Mouse (Mus musculus) E14TG2a.4 (cell line): ENCODE results near the gene St6galnac3.

Source experiments
- H3K27me3 ChIP-seq: 2 replicates; pipeline ENCODE4 v1.6.1; 2014; ENCODE audit warnings: low read length, control low read depth; ENCODE audit not compliant: insufficient read depth
- H3K36me3 ChIP-seq: 2 replicates; pipeline ENCODE4 v1.6.1; 2014; ENCODE audit warnings: low read length, control low read depth; ENCODE audit not compliant: insufficient read depth
- H3K4me1 ChIP-seq: replicated peaks from 2 replicates; pipeline ENCODE4 v1.6.1; 2014; ENCODE audit warnings: low read depth, low read length, control low read depth
- H3K4me3 ChIP-seq: replicated peaks from 2 replicates; pipeline ENCODE4 v1.5.1; 2014; ENCODE audit warnings: mild to moderate bottlenecking, low read length
- H3K9me3 ChIP-seq: 2 replicates; pipeline ENCODE4 v1.6.1; 2014; ENCODE audit warnings: low read length, control low read depth
- CTCF ChIP-seq: conservative IDR thresholded peaks from 2 replicates; pipeline ENCODE4 v1.5.1; 2014; ENCODE audit warnings: low read length
- NANOG ChIP-seq: IDR thresholded peaks from 2 replicates; pipeline ENCODE4 v1.6.1; 2014; ENCODE audit warnings: borderline replicate concordance, low read length, mixed read lengths
- POU5F1 ChIP-seq: IDR thresholded peaks from 2 replicates; pipeline ENCODE4 v1.6.1; 2014; ENCODE audit warnings: low read length, borderline replicate concordance

Gene St6galnac3

GRCm38 (mm10) chr3:153201835-153202234 is 523.1 kb downstream of the St6galnac3 start:
- Histone ChIP-seq H3K4me1 (no peaks in the 10 kb centered on the region), H3K9me3 (no peaks in the 10 kb centered on the region), H3K36me3 (no peaks in the 10 kb centered on the region), H3K27me3 (no peaks in the 10 kb centered on the region), H3K4me3 (no peak overlapping the region)
- no peak for TF ChIP-seq CTCF

GRCm38 (mm10) chr3:153200801-153201200 is 524.2 kb downstream of the St6galnac3 start:
- TF ChIP-seq POU5F1 (no peak), CTCF (no peak), NANOG (no peak)
- Histone ChIP-seq H3K4me1 (no peaks in the 10 kb centered on the region), H3K36me3 (no peaks in the 10 kb centered on the region), H3K27me3 (no peaks in the 10 kb centered on the region), H3K9me3 (no peaks in the 10 kb centered on the region), H3K4me3 (no peak overlapping the region)

GRCm38 (mm10) chr3:153200076-153200475 is 524.9 kb downstream of the St6galnac3 start:
- TF ChIP-seq CTCF (no peak), POU5F1 (no peak), NANOG (no peak)
- no peaks in the 10 kb centered on the region for H3K36me3 ChIP-seq
- H3K27me3 ChIP-seq, result no peaks in the 10 kb centered on the region

GRCm38 (mm10) chr3:153199251-153199650 is 525.7 kb downstream of the St6galnac3 start:
- Histone ChIP-seq H3K9me3 (no peaks in the 10 kb centered on the region), H3K27me3 (no peaks in the 10 kb centered on the region), H3K4me1 (no peaks in the 10 kb centered on the region), H3K4me3 (no peak overlapping the region), H3K36me3 (no peaks in the 10 kb centered on the region)
- TF ChIP-seq NANOG (no peak), CTCF (no peak)

More at GRCm38 (mm10) chr3:153200076-153200475, 524.9 kb downstream of the St6galnac3 start:
- H3K4me3 ChIP-seq, result no peak overlapping the region
- H3K9me3 ChIP-seq, result no peaks in the 10 kb centered on the region
- H3K4me1 ChIP-seq, result no peaks in the 10 kb centered on the region

- no peak overlapping the region for H3K4me3 ChIP-seq
- no peaks in the 10 kb centered on the region for H3K4me1 ChIP-seq
- no peak for TF ChIP-seq CTCF
- TF ChIP-seq NANOG, result no peak
- TF ChIP-seq POU5F1, result no peak
Observed at GRCm38 (mm10) chr3:153198514-153198913, 526.5 kb downstream of the St6galnac3 start.

GRCm38 (mm10) chr3:153193025-153193424 is 531.9 kb downstream of the St6galnac3 start:
- H3K9me3 ChIP-seq, result no peaks in the 10 kb centered on the region
- TF ChIP-seq CTCF (no peak), NANOG (no peak), POU5F1 (no peak)
- H3K36me3 ChIP-seq, result no peaks in the 10 kb centered on the region
- no peaks in the 10 kb centered on the region for H3K4me1 ChIP-seq
- H3K4me3 ChIP-seq, result no peak overlapping the region
- H3K27me3 ChIP-seq, result no peaks in the 10 kb centered on the region

More at GRCm38 (mm10) chr3:153198514-153198913, 526.5 kb downstream of the St6galnac3 start:
- H3K27me3 ChIP-seq, result no peaks in the 10 kb centered on the region
- no peaks in the 10 kb centered on the region for H3K9me3 ChIP-seq
- no peaks in the 10 kb centered on the region for H3K36me3 ChIP-seq

GRCm38 (mm10) chr3:153190742-153191141 is 534.2 kb downstream of the St6galnac3 start:
- Histone ChIP-seq H3K36me3 (no peaks in the 10 kb centered on the region), H3K4me1 (no peaks in the 10 kb centered on the region), H3K4me3 (no peak overlapping the region), H3K9me3 (no peaks in the 10 kb centered on the region), H3K27me3 (no peaks in the 10 kb centered on the region)
- TF ChIP-seq NANOG (no peak), POU5F1 (no peak), CTCF (no peak)

- Histone ChIP-seq H3K9me3 (no peaks in the 10 kb centered on the region), H3K4me3 (no peak overlapping the region), H3K4me1 (no peaks in the 10 kb centered on the region), H3K36me3 (no peaks in the 10 kb centered on the region), H3K27me3 (no peaks in the 10 kb centered on the region)
- TF ChIP-seq NANOG, result no peak
- TF ChIP-seq POU5F1, result no peak
Observed at GRCm38 (mm10) chr3:153189685-153190467, 535.1 kb downstream of the St6galnac3 start.

GRCm38 (mm10) chr3:153188224-153188623 is 536.8 kb downstream of the St6galnac3 start:
- H3K9me3 ChIP-seq, result no peaks in the 10 kb centered on the region

GRCm38 (mm10) chr3:153185117-153185516 is 539.9 kb downstream of the St6galnac3 start:
- Histone ChIP-seq H3K4me1 (no peaks in the 10 kb centered on the region), H3K4me3 (no peak overlapping the region), H3K9me3 (no peaks in the 10 kb centered on the region), H3K36me3 (no peaks in the 10 kb centered on the region), H3K27me3 (no peaks in the 10 kb centered on the region)
- TF ChIP-seq POU5F1 (no peak), NANOG (no peak), CTCF (no peak)

More at GRCm38 (mm10) chr3:153188224-153188623, 536.8 kb downstream of the St6galnac3 start:
- Histone ChIP-seq H3K36me3 (no peaks in the 10 kb centered on the region), H3K4me3 (no peak overlapping the region), H3K4me1 (no peaks in the 10 kb centered on the region), H3K27me3 (no peaks in the 10 kb centered on the region)
- TF ChIP-seq POU5F1, result no peak
- TF ChIP-seq NANOG, result no peak
- no peak for TF ChIP-seq CTCF
